Mouse (Mus musculus): Measurements from ENCODE around the gene AI413582. TPM values are rescaled to one million over a fixed set of nuclear protein-coding genes. Genes with fewer than 3 reads are reported as not detected.

Gene AI413582
- total and polyA plus RNA-seq, 3 experiments: 14.6 to 43.6 (median 30.2) TPM

DNA sequence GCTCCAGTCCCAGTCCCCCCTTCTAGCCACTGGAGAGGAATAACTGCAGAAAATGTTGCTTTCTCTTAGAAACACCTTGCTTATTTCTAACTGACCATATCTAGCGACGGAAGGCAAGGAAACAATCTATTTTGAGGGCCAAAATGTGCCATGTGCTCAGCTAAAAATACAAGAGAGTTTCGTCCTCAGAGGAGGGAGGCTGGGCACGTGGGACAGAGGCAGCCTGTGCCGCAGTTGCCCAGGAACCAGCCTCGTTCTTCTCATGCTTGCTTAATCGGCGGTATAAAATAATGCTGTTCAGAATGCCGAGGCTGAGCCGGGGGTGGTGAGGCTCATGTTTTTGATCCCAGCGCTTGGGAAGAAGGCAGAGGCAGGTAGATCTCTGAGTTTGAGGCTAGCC lies 21.0 kb downstream of the AI413582 start:
- H3K4me1 ChIP-seq (ENCODE audit: control insufficient read depth in 1 of 2, insufficient read depth in 2 of 2): peaks cover 4 to 28% of the 10 kb centered on the region in 2 experiments
- in situ Hi-C loops (cut with MboI; ENCODE audit: low pct_ligation_motif_present, low pct_unique_long_range_greater_than_20kb, low sequenced_read_pairs) (loop anchor here (10.0 kb wide), 1 partner anchor 530 kb away; no protein-coding TSS in a partner anchor), dilution Hi-C loops (cut with MboI; ENCODE audit: extremely low pct_ligation_motif_present, extremely low pct_unique_long_range_greater_than_20kb, low sequenced_read_pairs) (no loop called here)
- H3K9ac ChIP-seq (ENCODE audit: insufficient read depth, low read depth): no peak overlapping the region
- no peak for DNase-seq (ENCODE audit: extremely low read depth)
- no peak overlapping the region for H3K4me2 ChIP-seq (ENCODE audit: insufficient read depth, low read depth, poor library complexity, severe bottlenecking)
- no peak for TF ChIP-seq UBTF (IDR thresholded peaks at IDR 0.05; ENCODE audit: low read depth, low read length)
- no peak for TF ChIP-seq MAZ (IDR thresholded peaks at IDR 0.05; ENCODE audit: low read depth, low read length)
- TF ChIP-seq MAFK (IDR thresholded peaks at IDR 0.05; ENCODE audit: insufficient replicate concordance, low read length): no peak
- no peak for TF ChIP-seq TBP (conservative IDR thresholded peaks at IDR 0.05; ENCODE audit: low read depth, low read length)
- TF ChIP-seq KAT2A (IDR thresholded peaks at IDR 0.05; ENCODE audit: insufficient replicate concordance, low read length): no peak
- TF ChIP-seq ELF1 (IDR thresholded peaks at IDR 0.05; ENCODE audit: low read depth, low read length): no peak
- no peak for TF ChIP-seq SMC3 (IDR thresholded peaks at IDR 0.05; ENCODE audit: low read depth, low read length)
- TF ChIP-seq USF2 (conservative IDR thresholded peaks at IDR 0.05; ENCODE audit: low read depth, low read length): no peak
- no peak for TF ChIP-seq ZMIZ1 (IDR thresholded peaks at IDR 0.05; ENCODE audit: low read depth, low read length)
- H3K79me2 ChIP-seq (replicated peaks; ENCODE audit: control insufficient read depth, extremely low read depth, insufficient read depth, poor library complexity, severe bottlenecking): no peaks in the 10 kb centered on the region
- no peak overlapping the region for H3K27ac ChIP-seq (ENCODE audit: insufficient read depth, low read depth)
- H3K27me3 ChIP-seq (replicated peaks): peaks cover 18% of the 10 kb centered on the region
- no peak overlapping the region for H3K4me3 ChIP-seq (replicated peaks in 1 of 3; ENCODE audit: low read depth in 2 of 3, low read length in 2 of 3, poor library complexity in 1 of 3)
- no peaks in the 10 kb centered on the region for H3K36me3 ChIP-seq (replicated peaks in 1 of 2; ENCODE audit: control insufficient read depth in 1 of 2, insufficient read depth in 1 of 2, low read length in 1 of 2)
- no peaks in the 10 kb centered on the region for H3K9me3 ChIP-seq (replicated peaks; ENCODE audit: low read length)

DNA sequence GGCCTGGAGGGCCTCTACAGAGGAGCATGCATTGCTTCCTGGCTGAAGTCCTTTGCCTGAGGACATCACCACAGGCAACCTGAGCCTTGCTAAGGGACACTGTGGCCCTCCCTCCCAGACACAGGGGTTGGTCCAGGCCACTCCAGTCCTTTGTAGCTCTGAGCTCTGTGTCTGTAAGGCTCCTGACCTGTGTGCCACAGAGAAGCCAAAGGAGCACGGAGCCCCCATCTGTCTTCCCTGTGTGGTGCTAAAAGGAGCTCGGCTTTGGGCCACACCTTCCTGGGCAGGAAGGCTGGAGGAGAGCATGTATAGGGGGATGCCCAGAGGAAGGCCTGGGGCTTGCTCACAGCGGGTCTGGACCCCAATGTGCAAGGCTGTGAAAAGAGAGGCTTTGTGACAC lies 23.6 kb downstream of the AI413582 start:
- no peak overlapping the region for H3K9ac ChIP-seq (ENCODE audit: insufficient read depth, low read depth)
- H3K4me1 ChIP-seq (ENCODE audit: control insufficient read depth in 1 of 2, insufficient read depth in 2 of 2): peaks cover 0 to 12% of the 10 kb centered on the region in 2 experiments; a peak in 3 of 4 replicates
- H3K36me3 ChIP-seq (replicated peaks in 1 of 2; ENCODE audit: control insufficient read depth in 1 of 2, insufficient read depth in 1 of 2, low read length in 1 of 2): no peaks in the 10 kb centered on the region
- H3K79me2 ChIP-seq (replicated peaks; ENCODE audit: control insufficient read depth, extremely low read depth, insufficient read depth, poor library complexity, severe bottlenecking): no peaks in the 10 kb centered on the region
- H3K4me3 ChIP-seq (replicated peaks in 1 of 3; ENCODE audit: low read depth in 2 of 3, low read length in 2 of 3, poor library complexity in 1 of 3): no peak overlapping the region
- TF ChIP-seq POLR2AphosphoS2 (IDR thresholded peaks at IDR 0.05; ENCODE audit: low read depth, low read length): no peak
- TF ChIP-seq UBTF (IDR thresholded peaks at IDR 0.05; ENCODE audit: low read depth, low read length): no peak
- no peak for TF ChIP-seq KAT2A (IDR thresholded peaks at IDR 0.05; ENCODE audit: insufficient replicate concordance, low read length)
- TF ChIP-seq CTCF (conservative IDR thresholded peaks at IDR 0.05 in 1 of 2, IDR thresholded peaks at IDR 0.05 in 1 of 2; ENCODE audit: low read depth in 2 of 2, low read length in 2 of 2): no peak
- no peak for TF ChIP-seq RAD21 (IDR thresholded peaks at IDR 0.05; ENCODE audit: low read depth, low read length)
- dilution Hi-C loops (cut with MboI; ENCODE audit: extremely low pct_ligation_motif_present, extremely low pct_unique_long_range_greater_than_20kb, low sequenced_read_pairs) (no loop called here), in situ Hi-C loops (cut with MboI; ENCODE audit: low pct_ligation_motif_present, low pct_unique_long_range_greater_than_20kb, low sequenced_read_pairs) (loop anchor here (10.0 kb wide), 1 partner anchor 533 kb away; no protein-coding TSS in a partner anchor)
- H3K27ac ChIP-seq (ENCODE audit: insufficient read depth, low read depth): no peak overlapping the region
- H3K9me3 ChIP-seq (replicated peaks; ENCODE audit: low read length): no peaks in the 10 kb centered on the region
- no peak overlapping the region for H3K4me2 ChIP-seq (ENCODE audit: insufficient read depth, low read depth, poor library complexity, severe bottlenecking)
- peaks cover 14% of the 10 kb centered on the region for H3K27me3 ChIP-seq (replicated peaks)
- no peak for DNase-seq (ENCODE audit: extremely low read depth)

DNA sequence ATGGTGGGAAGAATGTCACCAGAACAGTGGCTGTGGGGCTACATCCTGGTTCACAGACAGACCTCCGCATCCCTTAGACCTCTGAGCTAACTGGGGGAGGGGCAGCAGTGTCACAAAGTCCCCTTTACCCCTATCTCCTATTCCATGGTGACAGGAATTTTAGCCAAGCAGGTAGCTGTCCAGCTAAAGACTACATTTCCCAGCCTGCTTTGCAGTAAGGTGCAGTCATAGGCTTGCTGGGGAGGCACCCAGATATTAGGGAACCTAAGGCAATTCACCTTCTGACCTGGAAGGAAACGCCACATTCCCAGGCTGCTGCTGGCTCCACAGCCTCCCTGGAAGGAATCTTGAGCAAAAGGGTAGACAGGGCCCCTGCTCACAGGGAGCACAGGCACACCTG lies 24.3 kb downstream of the AI413582 start:
- DNase-seq (ENCODE audit: extremely low read depth): no peak

More for the DNA sequence above, 24.3 kb downstream of the AI413582 start:
- Histone ChIP-seq H3K27me3 (replicated peaks) (peaks cover 18% of the 10 kb centered on the region), H3K4me2 (ENCODE audit: insufficient read depth, low read depth, poor library complexity, severe bottlenecking) (no peak overlapping the region), H3K9ac (ENCODE audit: insufficient read depth, low read depth) (no peak overlapping the region), H3K27ac (ENCODE audit: insufficient read depth, low read depth) (no peak overlapping the region), H3K4me3 (replicated peaks in 1 of 3; ENCODE audit: low read depth in 2 of 3, low read length in 2 of 3, poor library complexity in 1 of 3) (no peak overlapping the region), H3K79me2 (replicated peaks; ENCODE audit: control insufficient read depth, extremely low read depth, insufficient read depth, poor library complexity, severe bottlenecking) (no peaks in the 10 kb centered on the region), H3K9me3 (replicated peaks; ENCODE audit: low read length) (no peaks in the 10 kb centered on the region), H3K36me3 (replicated peaks in 1 of 2; ENCODE audit: control insufficient read depth in 1 of 2, insufficient read depth in 1 of 2, low read length in 1 of 2) (no peaks in the 10 kb centered on the region), H3K4me1 (ENCODE audit: control insufficient read depth in 1 of 2, insufficient read depth in 2 of 2) (peaks cover 0 to 5% of the 10 kb centered on the region in 2 experiments; a peak in 2 of 4 replicates)
- TF ChIP-seq HCFC1 (IDR thresholded peaks at IDR 0.05; ENCODE audit: low read depth, low read length) (peak; percentile 73), MEF2A (IDR thresholded peaks at IDR 0.05; ENCODE audit: borderline replicate concordance, low read depth, low read length) (no peak)
- dilution Hi-C loops (cut with MboI; ENCODE audit: extremely low pct_ligation_motif_present, extremely low pct_unique_long_range_greater_than_20kb, low sequenced_read_pairs) (no loop called here), in situ Hi-C loops (cut with MboI; ENCODE audit: low pct_ligation_motif_present, low pct_unique_long_range_greater_than_20kb, low sequenced_read_pairs) (loop anchor here (10.0 kb wide), 1 partner anchor 534 kb away; no protein-coding TSS in a partner anchor)
